Mouse (Mus musculus) G1E (cell line): ENCODE results near the gene Me3. TPM values are rescaled to one million over a fixed set of nuclear protein-coding genes. Genes with fewer than 3 reads are reported as not detected.

ENCODE experiments used
- ATAC-seq: 2 replicates; pipeline ENCODE4 v1.8.0; 2016; ENCODE audit warnings: mild to moderate bottlenecking; ENCODE audit not compliant: insufficient number of reproducible peaks, poor library complexity, low FRiP score, severe bottlenecking; ENCODE audit errors: extremely low read depth
- DNase-seq: peaks from one replicate; pipeline ENCODE4 v3.0.0; 2012; ENCODE audit warnings: low spot score
- H3K27me3 ChIP-seq: 2 replicates; pipeline ENCODE4 v1.6.1; 2012; ENCODE audit warnings: mild to moderate bottlenecking, low read length, inconsistent platforms; ENCODE audit not compliant: insufficient read depth
- H3K36me3 ChIP-seq: replicated peaks from 2 replicates; pipeline ENCODE3; 2012; ENCODE audit warnings: mild to moderate bottlenecking, inconsistent platforms
- H3K4me1 ChIP-seq: 2 replicates; pipeline ENCODE4 v1.6.1; 2012; ENCODE audit warnings: low read depth, low read length, inconsistent platforms, mixed read lengths; ENCODE audit not compliant: insufficient read depth
- H3K4me3 ChIP-seq: 2 replicates; pipeline ENCODE4 v1.5.1; 2012; ENCODE audit warnings: low read depth, mild to moderate bottlenecking, inconsistent platforms, low read length, moderate library complexity, mixed read lengths
- H3K9me3 ChIP-seq: replicated peaks from 2 replicates; pipeline ENCODE4 v1.6.1; 2012; ENCODE audit warnings: inconsistent platforms
- CTCF ChIP-seq: IDR thresholded peaks from 2 replicates; pipeline ENCODE4 v1.5.1; 2012; ENCODE audit warnings: low read depth, low read length, inconsistent platforms, mixed read lengths
- GATA1 ChIP-seq: IDR thresholded peaks from 2 replicates; pipeline ENCODE4 v1.6.1; 2012; ENCODE audit warnings: borderline replicate concordance, low read length, inconsistent platforms, mixed read lengths
- GATA2 ChIP-seq: IDR thresholded peaks from 2 replicates; pipeline ENCODE4 v1.6.1; 2012; ENCODE audit warnings: low read depth, low read length, inconsistent platforms, borderline replicate concordance
- POLR2AphosphoS5 ChIP-seq: IDR thresholded peaks from 2 replicates; pipeline ENCODE4 v1.6.1; 2012; ENCODE audit warnings: low read depth, low read length, inconsistent platforms; ENCODE audit not compliant: insufficient replicate concordance
- TAL1 ChIP-seq: conservative IDR thresholded peaks from 2 replicates; pipeline ENCODE4 v1.6.1; 2012; ENCODE audit warnings: low read depth, low read length, inconsistent platforms, mixed read lengths
- polyA plus RNA-seq: library from polyadenylated mRNA; stranded (reverse); fragments of >175 nt; gene quantifications from 2 replicates; pipeline ENCODE4 v1.2.3, GENCODE M21; 2012
- total RNA-seq, 2 experiments: library from RNA; stranded (forward) in 1 of 2; stranded (reverse) in 1 of 2; fragments of 200-1000 nt in 1 of 2; fragments of >200 nt in 1 of 2; fragmentation: Nextera tagmentation in 1 of 2; gene quantifications; 2 replicates each; pipeline ENCODE4 v1.2.3; 2014 to 2017

Me3 gene
- total and polyA plus RNA-seq, 3 experiments = 0.33 TPM; not detected in 2

GRCm38 (mm10) chr7:89629914-89630313 is 2.3 kb upstream of the Me3 start:
- no peaks in the 10 kb centered on the region for H3K9me3 ChIP-seq
- ATAC-seq (no peak), DNase-seq (no peak)
- no peaks in the 10 kb centered on the region for H3K4me1 ChIP-seq
- no peak for TF ChIP-seq TAL1
- no peak for TF ChIP-seq GATA1
- TF ChIP-seq GATA2 = no peak
- TF ChIP-seq POLR2AphosphoS5 = no peak
- no peak for TF ChIP-seq CTCF
- no peaks in the 10 kb centered on the region for H3K27me3 ChIP-seq
- H3K36me3 ChIP-seq = no peaks in the 10 kb centered on the region
- no peak overlapping the region for H3K4me3 ChIP-seq

DNA sequence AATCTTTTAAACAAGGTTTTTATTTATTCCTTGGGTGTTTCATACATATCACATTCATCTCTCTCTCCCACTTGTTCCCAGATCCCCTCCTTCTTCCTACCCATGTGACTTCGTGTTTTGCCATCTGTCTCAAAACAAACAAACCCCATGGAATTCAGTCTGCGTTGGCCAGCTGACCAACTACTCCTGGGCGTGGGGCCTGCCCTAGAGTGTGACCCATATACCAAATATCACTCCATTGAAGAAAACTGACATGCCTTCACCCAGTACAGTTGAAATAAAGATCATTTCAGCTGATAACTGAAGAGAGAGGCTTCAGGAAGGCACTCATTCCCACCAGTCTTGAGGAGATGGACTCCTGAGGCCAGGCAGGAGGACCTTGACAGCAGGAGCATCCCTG is 1.4 kb upstream of the Me3 start:
- Histone ChIP-seq H3K27me3 (no peaks in the 10 kb centered on the region), H3K4me3 (no peak overlapping the region), H3K36me3 (no peaks in the 10 kb centered on the region), H3K4me1 (no peaks in the 10 kb centered on the region), H3K9me3 (no peaks in the 10 kb centered on the region)
- ATAC-seq (no peak), DNase-seq (no peak)
- no peak for TF ChIP-seq GATA2
- TF ChIP-seq CTCF = no peak
- TF ChIP-seq TAL1 = no peak
- no peak for TF ChIP-seq GATA1
- TF ChIP-seq POLR2AphosphoS5 = no peak

DNA sequence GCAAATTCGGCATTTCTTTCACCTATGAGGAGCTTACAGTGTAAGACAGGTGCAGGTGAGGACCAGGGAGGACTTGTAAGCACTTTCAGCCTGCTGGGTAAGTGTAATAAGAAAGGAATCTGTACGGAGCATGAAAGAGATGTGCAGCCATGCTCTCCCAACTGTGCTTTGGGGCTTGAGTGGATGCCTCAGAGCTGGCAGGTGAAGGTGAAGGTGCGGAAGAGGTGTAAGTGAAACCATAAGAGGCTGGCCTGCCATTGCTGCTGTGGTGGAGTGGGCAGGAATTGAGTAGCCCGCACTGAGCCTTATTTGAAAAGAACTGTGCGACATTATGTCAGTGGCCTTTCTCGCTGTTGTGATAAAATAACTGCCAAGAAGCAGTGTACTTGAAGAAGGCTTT is 8.3 kb downstream of the Me3 start:
- no peak for ATAC-seq

GRCm38 (mm10) chr7:89640944-89641661 is 8.9 kb downstream of the Me3 start:
- H3K27me3 ChIP-seq = 0 out of 2 replicates have a peak, but pooled peaks cover 6% of the 10 kb centered on the region
- H3K4me3 ChIP-seq = no peak overlapping the region
- H3K36me3 ChIP-seq = no peaks in the 10 kb centered on the region
- no peak for DNase-seq
- H3K9me3 ChIP-seq = no peaks in the 10 kb centered on the region
- TF ChIP-seq CTCF (no peak), TAL1 (no peak), GATA2 (no peak), POLR2AphosphoS5 (no peak), GATA1 (no peak)
- ATAC-seq = no peak
- no peaks in the 10 kb centered on the region for H3K4me1 ChIP-seq

More for the DNA sequence above, 8.3 kb downstream of the Me3 start:
- no peak overlapping the region for H3K4me3 ChIP-seq
- TF ChIP-seq GATA1 (no peak), POLR2AphosphoS5 (no peak), CTCF (no peak), GATA2 (no peak), TAL1 (no peak)
- DNase-seq = no peak
- no peaks in the 10 kb centered on the region for H3K4me1 ChIP-seq
- 0 out of 2 replicates have a peak, but pooled peaks cover 6% of the 10 kb centered on the region for H3K27me3 ChIP-seq
- H3K36me3 ChIP-seq = no peaks in the 10 kb centered on the region
- H3K9me3 ChIP-seq = no peaks in the 10 kb centered on the region

- no peak overlapping the region for H3K4me3 ChIP-seq
- no peak for ATAC-seq
- H3K27me3 ChIP-seq = 0 out of 2 replicates have a peak, but pooled peaks cover 6% of the 10 kb centered on the region
- no peak for TF ChIP-seq GATA1
- TF ChIP-seq GATA2 = no peak
- no peak for TF ChIP-seq CTCF
- TF ChIP-seq TAL1 = no peak
- no peak for TF ChIP-seq POLR2AphosphoS5
- H3K36me3 ChIP-seq = no peaks in the 10 kb centered on the region
- H3K4me1 ChIP-seq = no peaks in the 10 kb centered on the region
- H3K9me3 ChIP-seq = no peaks in the 10 kb centered on the region
- no peak for DNase-seq
Measured at GRCm38 (mm10) chr7:89645015-89645414, 12.8 kb downstream of the Me3 start.

GRCm38 (mm10) chr7:89647864-89648263 is 15.7 kb downstream of the Me3 start:
- ATAC-seq (no peak), DNase-seq (no peak)
- Histone ChIP-seq H3K9me3 (no peaks in the 10 kb centered on the region), H3K4me3 (no peak overlapping the region), H3K27me3 (no peaks in the 10 kb centered on the region), H3K4me1 (no peaks in the 10 kb centered on the region), H3K36me3 (no peaks in the 10 kb centered on the region)
- TF ChIP-seq GATA2 (no peak), CTCF (no peak), POLR2AphosphoS5 (no peak), TAL1 (no peak), GATA1 (no peak)
